Mouse (Mus musculus) intestine, postnatal 0 days (tissue): ENCODE results near the gene Stambpl1. TPM values are rescaled to one million over a fixed set of nuclear protein-coding genes. Genes with fewer than 3 reads are reported as not detected.

Experiments
- ATAC-seq: fragments of 200-750 bp; cut with Nextera tagmentation; 2 replicates; pipeline ENCODE4 v1.8.0; 2017; ENCODE audit warnings: mild to moderate bottlenecking, moderate TSS enrichment, moderate library complexity
- H3K27ac ChIP-seq: fragments of 300-500 bp; sonication (generic); 2 replicates; pipeline ENCODE4 v1.5.1; 2014; ENCODE audit warnings: mild to moderate bottlenecking, low read depth, low read length, moderate library complexity
- H3K27me3 ChIP-seq: fragments of 300-500 bp; sonication (generic); replicated peaks from 2 replicates; pipeline ENCODE4 v1.6.1; 2014; ENCODE audit warnings: low read length, mixed read lengths; ENCODE audit not compliant: control insufficient read depth, insufficient read depth
- H3K36me3 ChIP-seq: fragments of 300-500 bp; sonication (generic); 2 replicates; pipeline ENCODE4 v1.6.1; 2014; ENCODE audit warnings: mild to moderate bottlenecking, moderate library complexity; ENCODE audit not compliant: control insufficient read depth, insufficient read depth
- H3K4me1 ChIP-seq: fragments of 300-500 bp; sonication (generic); replicated peaks from 2 replicates; pipeline ENCODE4 v1.6.1; 2014; ENCODE audit warnings: antibody characterized with exemption, low read length, mixed read lengths; ENCODE audit not compliant: control insufficient read depth, insufficient read depth
- H3K4me2 ChIP-seq: fragments of 300-500 bp; sonication (generic); replicated peaks from 2 replicates; pipeline ENCODE4 v1.6.1; 2014; ENCODE audit warnings: low read depth, mild to moderate bottlenecking, moderate library complexity
- H3K4me3 ChIP-seq: fragments of 300-500 bp; sonication (generic); 2 replicates; pipeline ENCODE4 v1.5.1; 2014; ENCODE audit warnings: low read depth, low read length
- H3K9ac ChIP-seq: fragments of 300-500 bp; sonication (generic); 2 replicates; pipeline ENCODE4 v1.6.1; 2014; ENCODE audit warnings: mild to moderate bottlenecking, low read depth, low read length
- H3K9me3 ChIP-seq: fragments of 300-500 bp; sonication (generic); 2 replicates; pipeline ENCODE4 v1.6.1; 2016; ENCODE audit warnings: mixed run types; ENCODE audit not compliant: control insufficient read depth
- CTCF ChIP-seq: sonication (generic); IDR thresholded peaks from 2 replicates; pipeline ENCODE4 v1.5.1; 2016; ENCODE audit warnings: low read depth, mild to moderate bottlenecking, control low read depth, antibody characterized with exemption, moderate library complexity
- WGBS: fragments of 180-500 bp; shearing (Covaris S2); extraction: QIAGEN DNeasy Blood & Tissue Kit; methylation state at CpG from one replicate; pipeline ENCODE4 v1.1.7; 2014; 5-methylcytosine and 5-hydroxymethylcytosine counted together
- polyA plus RNA-seq: library from polyadenylated mRNA; unstranded; fragments of >200 nt; fragmentation: Nextera tagmentation; extraction: Ambion mirVana; gene quantifications from 2 replicates; pipeline ENCODE4 v1.2.1, GENCODE M21; 2015

The Stambpl1 gene
- polyA plus RNA-seq, 1 experiment from 2014 or later = 14.8 TPM

DNA sequence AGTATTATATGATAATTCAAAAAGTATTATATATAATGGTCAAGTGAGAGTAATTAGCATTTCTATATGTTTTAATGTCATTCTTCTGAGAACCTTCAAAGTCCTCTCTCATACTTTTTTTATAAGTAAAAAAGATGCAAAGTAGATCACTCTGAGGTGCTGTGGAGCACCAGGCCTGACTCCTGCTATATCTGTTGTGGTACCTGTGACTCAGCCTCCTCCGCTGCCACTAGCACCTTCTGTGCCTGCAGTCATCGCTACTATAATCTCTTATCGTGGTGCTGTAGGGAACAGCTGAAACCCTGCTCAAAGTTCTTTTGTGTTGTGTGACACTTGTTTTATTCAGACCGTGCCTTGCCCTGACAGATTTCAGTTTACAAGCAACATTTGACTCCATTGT, 25.6 kb upstream of the Stambpl1 start:
- H3K4me1 ChIP-seq = no peaks in the 10 kb centered on the region
- H3K9me3 ChIP-seq = no peaks in the 10 kb centered on the region
- H3K4me3 ChIP-seq = no peak overlapping the region
- 52% methylated on average over 4 of the region's 4 CpGs for WGBS
- peak; percentile 57 for ATAC-seq
- H3K9ac ChIP-seq = no peak overlapping the region
- H3K27ac ChIP-seq = peak overlapping the region; percentile 15; the same call in 1 of the 2 replicates
- H3K36me3 ChIP-seq = no peaks in the 10 kb centered on the region
- H3K4me2 ChIP-seq = no peak overlapping the region
- no peak for TF ChIP-seq CTCF
- no peaks in the 10 kb centered on the region for H3K27me3 ChIP-seq

DNA sequence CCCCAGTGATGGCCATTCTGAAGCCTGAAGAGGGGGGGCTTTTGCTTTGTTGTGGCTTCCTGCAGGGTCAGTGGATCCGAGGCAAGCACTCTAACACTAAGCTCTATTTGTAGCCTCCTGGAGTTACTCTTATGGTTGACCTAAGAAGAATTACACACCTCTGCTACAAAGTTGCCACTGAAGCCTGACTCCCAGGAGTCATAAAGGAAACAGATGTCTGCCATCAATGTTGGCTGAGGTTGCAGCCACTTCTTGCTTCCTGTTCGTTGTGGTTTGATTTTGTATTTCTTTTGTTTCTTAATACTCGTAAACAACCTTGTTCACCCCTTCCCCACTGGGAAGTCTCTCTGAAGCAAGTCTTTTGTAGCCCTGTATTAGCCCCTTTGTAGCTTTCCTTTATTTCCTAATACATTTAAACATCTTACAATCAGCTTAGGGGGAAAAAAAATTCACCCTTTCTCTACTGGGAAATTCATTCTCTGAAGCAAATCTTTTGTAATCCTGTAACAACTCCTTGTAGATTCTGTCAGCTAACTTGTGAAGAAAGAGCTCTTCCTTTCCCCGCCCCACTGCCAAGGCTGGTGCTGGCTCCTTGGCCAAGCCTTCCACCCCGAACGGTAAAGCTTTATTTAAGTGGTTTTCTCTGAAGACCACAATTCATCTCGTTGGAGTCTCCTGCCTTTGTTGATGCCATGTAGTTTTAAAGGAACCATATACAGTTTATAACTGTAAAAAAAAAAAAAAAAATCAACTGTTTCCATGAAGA, 23.9 kb upstream of the Stambpl1 start:
- Histone ChIP-seq H3K36me3 (no peaks in the 10 kb centered on the region), H3K4me2 (no peak overlapping the region), H3K9me3 (no peaks in the 10 kb centered on the region), H3K27me3 (no peaks in the 10 kb centered on the region), H3K4me1 (no peaks in the 10 kb centered on the region), H3K4me3 (no peak overlapping the region), H3K27ac (no peak overlapping the region), H3K9ac (no peak overlapping the region)
- WGBS = 64% methylated on average over 7 of the region's 7 CpGs
- ATAC-seq = no peak
- TF ChIP-seq CTCF = no peak

DNA sequence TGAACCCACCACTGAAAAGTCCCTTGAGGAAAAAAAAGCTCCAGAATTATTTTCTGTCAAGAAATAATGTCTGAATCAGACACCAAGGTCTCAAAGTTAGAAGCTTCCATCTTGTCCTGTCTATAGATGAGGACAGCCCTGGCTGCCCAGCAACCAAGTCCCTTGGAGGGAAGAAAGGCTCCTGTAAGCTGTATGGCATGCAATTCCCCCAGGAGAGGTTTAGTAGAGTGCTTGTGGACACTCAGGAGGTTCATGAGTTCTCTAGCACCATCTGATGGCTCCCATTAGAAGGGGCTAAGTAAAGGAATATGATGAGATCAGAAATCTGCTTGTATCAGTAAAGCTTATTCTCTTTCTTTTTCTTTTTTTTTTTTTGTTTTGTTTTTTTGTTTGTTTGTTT, 22.9 kb upstream of the Stambpl1 start:
- Histone ChIP-seq H3K4me3 (no peak overlapping the region), H3K4me2 (no peak overlapping the region), H3K36me3 (no peaks in the 10 kb centered on the region), H3K27ac (no peak overlapping the region), H3K9me3 (no peaks in the 10 kb centered on the region), H3K4me1 (no peaks in the 10 kb centered on the region), H3K9ac (no peak overlapping the region), H3K27me3 (no peaks in the 10 kb centered on the region)
- no peak for ATAC-seq
- TF ChIP-seq CTCF = no peak

DNA sequence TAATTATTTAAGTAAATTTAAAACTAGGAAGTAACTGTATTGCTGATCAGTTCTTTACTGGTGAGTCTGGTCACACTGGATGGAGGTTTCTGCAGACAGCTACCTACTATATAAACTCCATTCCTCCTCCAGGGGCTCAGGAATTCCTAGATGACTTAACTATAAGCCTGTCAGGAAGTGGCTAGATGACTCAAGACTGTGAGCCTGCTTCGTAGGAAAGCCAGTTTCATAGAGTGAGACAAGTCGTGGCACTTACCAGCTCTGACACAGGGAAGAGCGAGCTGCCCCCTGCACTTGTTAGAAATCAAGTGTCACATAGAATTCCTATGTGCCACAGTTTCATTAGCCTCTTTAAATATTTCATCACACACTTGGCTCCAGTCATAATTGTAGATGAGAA, 20.9 kb upstream of the Stambpl1 start:
- WGBS = 78% methylated on average over 3 of the region's 3 CpGs
- Histone ChIP-seq H3K4me3 (no peak overlapping the region), H3K27ac (no peak overlapping the region), H3K4me2 (no peak overlapping the region), H3K9me3 (no peaks in the 10 kb centered on the region), H3K9ac (no peak overlapping the region), H3K27me3 (no peaks in the 10 kb centered on the region), H3K36me3 (no peaks in the 10 kb centered on the region), H3K4me1 (no peaks in the 10 kb centered on the region)
- ATAC-seq = no peak
- TF ChIP-seq CTCF = no peak

DNA sequence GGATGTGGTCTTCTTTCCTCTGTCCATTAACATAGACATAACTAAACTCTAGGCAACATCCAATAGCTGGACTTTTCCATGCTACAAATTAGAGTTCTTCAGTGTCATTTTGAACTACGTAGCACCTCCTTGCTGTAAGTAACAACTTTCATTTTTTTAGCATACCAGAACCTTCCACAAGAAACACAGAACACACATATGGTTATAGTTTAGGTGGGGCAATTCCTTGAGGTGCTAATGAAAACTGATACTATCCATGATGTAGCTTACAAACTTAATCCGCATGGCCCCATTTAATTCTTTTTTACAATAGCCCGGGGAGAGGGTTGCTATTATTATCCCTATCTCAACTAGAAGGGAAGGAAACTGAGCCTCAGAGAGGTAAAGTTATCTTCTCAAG, 18.0 kb upstream of the Stambpl1 start:
- Histone ChIP-seq H3K4me2 (no peak overlapping the region), H3K27me3 (no peaks in the 10 kb centered on the region), H3K9me3 (no peaks in the 10 kb centered on the region), H3K4me1 (no peaks in the 10 kb centered on the region), H3K27ac (no peak overlapping the region), H3K9ac (no peak overlapping the region), H3K4me3 (no peak overlapping the region), H3K36me3 (no peaks in the 10 kb centered on the region)
- no peak for TF ChIP-seq CTCF
- no peak for ATAC-seq
- WGBS = 55% methylated on average over 3 of the region's 3 CpGs

DNA sequence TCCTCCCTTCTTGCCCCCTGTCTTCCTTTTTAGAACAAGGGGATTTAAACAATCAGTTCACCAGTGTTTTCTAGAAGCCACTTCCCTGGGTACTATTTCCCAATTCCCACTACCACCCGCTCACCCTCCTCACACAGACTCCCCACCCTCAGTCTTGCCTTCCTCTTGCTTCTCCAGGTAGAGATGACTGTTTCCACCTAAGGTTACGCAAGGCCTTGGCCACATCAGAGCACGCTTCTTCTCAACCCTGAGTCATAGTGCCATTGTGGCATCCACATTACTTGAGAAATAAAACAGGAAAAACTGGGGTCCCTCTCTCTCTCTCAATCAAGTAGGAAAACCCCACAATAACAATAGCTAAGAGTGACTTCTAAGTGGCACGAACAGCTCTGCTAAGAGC, 12.9 kb upstream of the Stambpl1 start:
- Histone ChIP-seq H3K4me3 (no peak overlapping the region), H3K27me3 (no peaks in the 10 kb centered on the region), H3K4me1 (no peaks in the 10 kb centered on the region), H3K9ac (no peak overlapping the region), H3K36me3 (no peaks in the 10 kb centered on the region), H3K9me3 (no peaks in the 10 kb centered on the region), H3K27ac (no peak overlapping the region), H3K4me2 (no peak overlapping the region)
- 83% methylated on average over 4 of the region's 4 CpGs for WGBS
- no peak for TF ChIP-seq CTCF
- ATAC-seq = no peak
